Mouse (Mus musculus) MEL (cell line): ENCODE measurements around the gene Mcat. TPM values are rescaled to one million over a fixed set of nuclear protein-coding genes. Genes with fewer than 3 reads are reported as not detected.

ENCODE experiments used
- DNase-seq: peaks from one replicate; pipeline ENCODE4 v3.0.0; 2011; ENCODE audit warnings: low read depth, low spot score
- H3K27ac ChIP-seq: 2 replicates; pipeline ENCODE4 v1.5.1; 2012; ENCODE audit warnings: low read depth, mild to moderate bottlenecking, control low read depth, low read length, moderate library complexity; ENCODE audit not compliant: control insufficient read depth
- H3K27me3 ChIP-seq, 2 experiments: fragments of 150-350 bp in 1 of 2; sonication (generic) in 1 of 2; 2 replicates each; pipeline ENCODE4 v1.6.1; 2012; ENCODE audit warnings: low read length in 2 of 2, mild to moderate bottlenecking in 2 of 2, improper control_type of control experiment in 1 of 2, moderate library complexity in 1 of 2; ENCODE audit not compliant: insufficient read depth in 2 of 2, control insufficient read depth in 1 of 2
- H3K36me3 ChIP-seq, 2 experiments: 2 replicates each; pipeline ENCODE4 v1.6.1; 2012 to 2014; ENCODE audit warnings: low read length in 2 of 2, improper control_type of control experiment in 1 of 2, inconsistent platforms in 1 of 2, mild to moderate bottlenecking in 1 of 2; ENCODE audit not compliant: insufficient read depth in 2 of 2, control insufficient read depth in 1 of 2
- H3K4me1 ChIP-seq, 2 experiments: fragments of 150-350 bp in 1 of 2; sonication (generic) in 1 of 2; 2 replicates each; pipeline ENCODE4 v1.6.1; 2012; ENCODE audit warnings: low read length in 2 of 2, improper control_type of control experiment in 1 of 2, mild to moderate bottlenecking in 1 of 2; ENCODE audit not compliant: insufficient read depth in 2 of 2, control insufficient read depth in 1 of 2
- H3K4me3 ChIP-seq, 2 experiments: fragments of 150-350 bp in 1 of 2; sonication (generic) in 1 of 2; 2 replicates each; pipeline ENCODE4 v1.5.1; 2012; ENCODE audit warnings: low read depth in 2 of 2, low read length in 2 of 2, mild to moderate bottlenecking in 2 of 2, moderate library complexity in 2 of 2, control low read depth in 1 of 2, improper control_type of control experiment in 1 of 2; ENCODE audit not compliant: control insufficient read depth in 1 of 2, insufficient read depth in 1 of 2
- H3K79me2 ChIP-seq: 2 replicates; pipeline ENCODE4 v1.6.1; 2012; ENCODE audit warnings: mild to moderate bottlenecking, low read length, moderate library complexity; ENCODE audit not compliant: control insufficient read depth, poor library complexity, insufficient read depth
- H3K9ac ChIP-seq: 2 replicates; pipeline ENCODE4 v1.6.1; 2012; ENCODE audit warnings: low read depth, mild to moderate bottlenecking, control low read depth, low read length, moderate library complexity; ENCODE audit not compliant: control insufficient read depth, poor library complexity, severe bottlenecking
- H3K9me3 ChIP-seq: fragments of 150-350 bp; sonication (generic); replicated peaks from 2 replicates; pipeline ENCODE4 v1.6.1; 2012; ENCODE audit warnings: mild to moderate bottlenecking, low read length, improper control_type of control experiment, moderate library complexity; ENCODE audit not compliant: insufficient read depth
- CHD2 ChIP-seq: IDR thresholded peaks from 2 replicates; pipeline ENCODE4 v1.6.1; 2011; ENCODE audit warnings: low read length, improper control_type of control experiment
- CTCF ChIP-seq, 3 experiments: IDR thresholded peaks in 2 of 3; conservative IDR thresholded peaks in 1 of 3; 2 replicates each; pipeline ENCODE4 v1.5.1; 2011 to 2012; ENCODE audit warnings: low read length in 3 of 3, low read depth in 2 of 3, mild to moderate bottlenecking in 2 of 3, improper control_type of control experiment in 1 of 3, inconsistent platforms in 1 of 3, mixed read lengths in 1 of 3, moderate library complexity in 1 of 3; ENCODE audit not compliant: control insufficient read depth in 1 of 3, insufficient read depth in 1 of 3, poor library complexity in 1 of 3, severe bottlenecking in 1 of 3
- E2F4 ChIP-seq: IDR thresholded peaks from 2 replicates; pipeline ENCODE4 v1.6.1; 2011; ENCODE audit warnings: low read depth, low read length, improper control_type of control experiment, borderline replicate concordance
- ELF1 ChIP-seq: IDR thresholded peaks from 2 replicates; pipeline ENCODE4 v1.6.1; 2014; ENCODE audit warnings: low read depth, mild to moderate bottlenecking, inconsistent platforms, low read length, improper control_type of control experiment, moderate library complexity
- EP300 ChIP-seq, 2 experiments: IDR thresholded peaks; 2 replicates each; pipeline ENCODE4 v1.6.1; 2011; ENCODE audit warnings: improper control_type of control experiment in 2 of 2, low read length in 2 of 2, low read depth in 1 of 2, mild to moderate bottlenecking in 1 of 2
- ETS1 ChIP-seq: IDR thresholded peaks from 2 replicates; pipeline ENCODE4 v1.6.1; 2012; ENCODE audit warnings: low read depth, mild to moderate bottlenecking, inconsistent platforms, low read length, improper control_type of control experiment, moderate library complexity
- GATA1 ChIP-seq: IDR thresholded peaks from 2 replicates; pipeline ENCODE4 v1.6.1; 2011; ENCODE audit warnings: low read depth, low read length, improper control_type of control experiment
- HCFC1 ChIP-seq: IDR thresholded peaks from 2 replicates; pipeline ENCODE4 v1.6.1; 2012; ENCODE audit warnings: low read depth, mild to moderate bottlenecking, inconsistent platforms, low read length, improper control_type of control experiment, moderate library complexity
- JUND ChIP-seq: IDR thresholded peaks from 2 replicates; pipeline ENCODE4 v1.6.1; 2011; ENCODE audit warnings: low read depth, mild to moderate bottlenecking, improper control_type of control experiment, low read length
- KAT2A ChIP-seq: conservative IDR thresholded peaks from 2 replicates; pipeline ENCODE4 v1.6.1; 2012; ENCODE audit warnings: low read depth, low read length, improper control_type of control experiment, inconsistent platforms
- MAZ ChIP-seq: IDR thresholded peaks from 2 replicates; pipeline ENCODE4 v1.6.1; 2012; ENCODE audit warnings: low read depth, mild to moderate bottlenecking, inconsistent platforms, low read length, improper control_type of control experiment
- NELFE ChIP-seq: IDR thresholded peaks from 2 replicates; pipeline ENCODE4 v1.6.1; 2011; ENCODE audit warnings: low read depth, low read length, improper control_type of control experiment
- POLR2A ChIP-seq, 2 experiments: IDR thresholded peaks; 2 replicates each; pipeline ENCODE4 v1.6.1; 2011 to 2012; ENCODE audit warnings: low read length in 2 of 2, mild to moderate bottlenecking in 2 of 2, control low read depth in 1 of 2, improper control_type of control experiment in 1 of 2, low read depth in 1 of 2, moderate library complexity in 1 of 2; ENCODE audit not compliant: control insufficient read depth in 1 of 2, insufficient read depth in 1 of 2, poor library complexity in 1 of 2
- POLR2AphosphoS5 ChIP-seq: IDR thresholded peaks from 2 replicates; pipeline ENCODE4 v1.6.1; 2012; ENCODE audit warnings: low read depth, borderline replicate concordance, mild to moderate bottlenecking, inconsistent platforms, low read length, moderate library complexity, mixed read lengths
- RAD21 ChIP-seq: IDR thresholded peaks from 2 replicates; pipeline ENCODE4 v1.6.1; 2011; ENCODE audit warnings: mild to moderate bottlenecking, low read depth, low read length, improper control_type of control experiment
- SMC3 ChIP-seq: IDR thresholded peaks from 2 replicates; pipeline ENCODE4 v1.6.1; 2011; ENCODE audit warnings: low read depth, low read length, improper control_type of control experiment
- TAL1 ChIP-seq: IDR thresholded peaks from 2 replicates; pipeline ENCODE4 v1.6.1; 2012; ENCODE audit warnings: mild to moderate bottlenecking, inconsistent platforms, low read length, moderate library complexity, mixed read lengths
- TCF12 ChIP-seq: IDR thresholded peaks from 2 replicates; pipeline ENCODE4 v1.6.1; 2014; ENCODE audit warnings: low read depth, mild to moderate bottlenecking, inconsistent platforms, low read length, improper control_type of control experiment, moderate library complexity
- USF1 ChIP-seq: IDR thresholded peaks from 2 replicates; pipeline ENCODE4 v1.6.1; 2014; ENCODE audit warnings: low read depth, mild to moderate bottlenecking, inconsistent platforms, low read length, improper control_type of control experiment, moderate library complexity
- USF2 ChIP-seq, 2 experiments: IDR thresholded peaks; 2 replicates each; pipeline ENCODE4 v1.6.1; 2011 to 2012; ENCODE audit warnings: improper control_type of control experiment in 2 of 2, low read length in 2 of 2, borderline replicate concordance in 1 of 2, inconsistent platforms in 1 of 2, low read depth in 1 of 2, mild to moderate bottlenecking in 1 of 2; ENCODE audit not compliant: insufficient read depth in 1 of 2
- ZKSCAN1 ChIP-seq: IDR thresholded peaks from 2 replicates; pipeline ENCODE4 v1.6.1; 2012; ENCODE audit warnings: low read depth, mild to moderate bottlenecking, inconsistent platforms, low read length, improper control_type of control experiment, moderate library complexity
- polyA plus RNA-seq, 2 experiments: library from polyadenylated mRNA; stranded (reverse) in 1 of 2; unstranded in 1 of 2; fragments of >175 nt in 1 of 2; fragments of >200 nt in 1 of 2; gene quantifications; 2 replicates each; pipeline versions ENCODE4 v1.2.1 to v1.2.4; 2012; ENCODE audit warnings: low replicate concordance in 2 of 2, low read depth in 1 of 2; ENCODE audit not compliant: insufficient read length in 2 of 2, insufficient read depth in 1 of 2, missing spikeins in 1 of 2
- total RNA-seq: library from RNA; depleted of rRNA; stranded (reverse); fragments of 300-350 nt; gene quantifications from 2 replicates; pipeline ENCODE4 v1.2.3, GENCODE M21; 2012

Gene Mcat
- total and polyA plus RNA-seq, 3 experiments, result 28.8 to 35.9 TPM; not detected in 1

GRCm38 (mm10) chr15:83570641-83571040 lies 7.1 kb upstream of the Mcat start:
- Histone ChIP-seq H3K79me2 (no peaks in the 10 kb centered on the region), H3K9me3 (no peaks in the 10 kb centered on the region), H3K4me1 (peaks cover 0 to 14% of the 10 kb centered on the region in 2 experiments; a peak in 3 of 4 replicates)
- TF ChIP-seq ZKSCAN1, result no peak
- no peak for TF ChIP-seq USF1
- no peak for TF ChIP-seq USF2 (IDR thresholded peaks at IDR 0.05; ENCODE audit: borderline replicate concordance in 1 of 2, insufficient read depth in 1 of 2, low read depth in 1 of 2, low read length in 2 of 2)
- no peak for TF ChIP-seq POLR2AphosphoS5
- TF ChIP-seq RAD21, result peak; percentile 14
- TF ChIP-seq SMC3, result peak; percentile 41; the same call in 1 of the 2 replicates
- peak; percentile 29 to 60 (median 53); a peak in 5 of 6 replicates for TF ChIP-seq CTCF (IDR thresholded peaks at IDR 0.05 in 2 of 3, conservative IDR thresholded peaks at IDR 0.05 in 1 of 3; ENCODE audit: control insufficient read depth in 1 of 3, insufficient read depth in 1 of 3, low read depth in 2 of 3, low read length in 3 of 3, poor library complexity in 1 of 3, severe bottlenecking in 1 of 3)
- TF ChIP-seq ETS1, result no peak
- TF ChIP-seq, all 39 proteins: peak for 3
- Histone ChIP-seq H3K4me3 (no peak overlapping the region), H3K36me3 (peaks cover 0 to 3% of the 10 kb centered on the region in 2 experiments; a peak in 1 of 4 replicates), H3K9ac (no peak overlapping the region), H3K27ac (no peak overlapping the region), H3K27me3 (no peaks in the 10 kb centered on the region)
- DNase-seq, result peak; percentile 59

GRCm38 (mm10) chr15:83569682-83570081 lies 6.1 kb upstream of the Mcat start:
- no peak for TF ChIP-seq USF2 (IDR thresholded peaks at IDR 0.05; ENCODE audit: borderline replicate concordance in 1 of 2, insufficient read depth in 1 of 2, low read depth in 1 of 2, low read length in 2 of 2)
- no peak for TF ChIP-seq POLR2AphosphoS5
- no peak for TF ChIP-seq ETS1
- peak; percentile 57; the same call in 1 of the 2 replicates for TF ChIP-seq ELF1
- Histone ChIP-seq H3K27ac (no peak overlapping the region), H3K4me1 (peaks cover 3 to 22% of the 10 kb centered on the region in 2 experiments; a peak in 3 of 4 replicates), H3K9me3 (no peaks in the 10 kb centered on the region), H3K27me3 (no peaks in the 10 kb centered on the region), H3K79me2 (no peaks in the 10 kb centered on the region), H3K9ac (no peak overlapping the region), H3K4me3 (no peak overlapping the region), H3K36me3 (peaks cover 0 to 8% of the 10 kb centered on the region in 2 experiments; a peak in 2 of 4 replicates)
- DNase-seq, result peak; percentile 79

- no peak for TF ChIP-seq TAL1
- TF ChIP-seq MAZ, result no peak
- no peak for TF ChIP-seq NELFE
- no peak for TF ChIP-seq ETS1
- no peak for TF ChIP-seq CHD2
- no peak for TF ChIP-seq KAT2A
- no peak for TF ChIP-seq GATA1
- no peak for TF ChIP-seq POLR2A (IDR thresholded peaks at IDR 0.05; ENCODE audit: control insufficient read depth in 1 of 2, insufficient read depth in 1 of 2, low read depth in 1 of 2, low read length in 2 of 2, poor library complexity in 1 of 2)
- no peak for TF ChIP-seq ELF1
- TF ChIP-seq HCFC1, result no peak
- TF ChIP-seq EP300 (IDR thresholded peaks at IDR 0.05; ENCODE audit: low read depth in 1 of 2, low read length in 2 of 2), result no peak
- TF ChIP-seq E2F4, result no peak
- TF ChIP-seq JUND, result no peak
- TF ChIP-seq TCF12, result no peak
- TF ChIP-seq, all 39 proteins: peak for 0
- no peak overlapping the region for H3K4me3 ChIP-seq
- H3K4me1 ChIP-seq, result peaks cover 3 to 25% of the 10 kb centered on the region in 2 experiments; a peak in 3 of 4 replicates
- H3K79me2 ChIP-seq, result peaks cover 2% of the 10 kb centered on the region; the same call in 1 of the 2 replicates
- H3K27ac ChIP-seq, result no peak overlapping the region
- no peaks in the 10 kb centered on the region for H3K27me3 ChIP-seq
- DNase-seq, result no peak
- peaks cover 0 to 8% of the 10 kb centered on the region in 2 experiments; a peak in 2 of 4 replicates for H3K36me3 ChIP-seq
- H3K9ac ChIP-seq, result no peak overlapping the region
- no peaks in the 10 kb centered on the region for H3K9me3 ChIP-seq
These were observed 5.0 kb upstream of the Mcat start for GRCm38 (mm10) chr15:83568544-83568943.
